ENCODE assay signal across 11 mouse cellular contexts in the genomic region with DNA sequence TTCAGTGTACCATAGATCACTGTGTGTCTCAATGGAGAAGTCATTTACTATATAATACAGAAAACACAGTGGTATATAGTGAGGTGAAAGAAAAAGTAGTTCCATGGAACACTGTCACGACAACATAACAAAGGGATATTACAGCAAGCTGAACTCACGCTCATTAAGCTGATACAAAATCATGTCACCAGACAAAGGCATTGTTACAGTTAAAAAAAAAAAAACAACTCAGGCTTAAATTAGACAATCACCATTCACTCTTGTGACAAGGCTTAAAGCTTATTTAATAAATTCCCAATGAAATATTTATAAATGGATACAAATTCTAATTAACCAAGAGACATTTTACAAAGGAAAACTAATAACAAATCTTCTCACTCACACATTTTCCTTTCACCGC.
"Had no signal": no experiment of that assay in that cellular context is flagged by ENCODE, and none has a peak within 500 bp of the region (broad histone marks: within the 10 kb centered on the region; RNA-seq: fewer than 3 reads in every experiment).

No protein-coding gene starts in this region.

- DNase-seq: right cerebral cortex, adult 18-20 months; right cerebral cortex, postnatal 14 days; right cerebral cortex, postnatal 25 days; right cerebral cortex, postnatal 4 days; spleen, adult 18-20 months; thymus, adult 18-20 months; thymus, adult 2 months; thymus, postnatal 14 days; thymus, postnatal 25 days; thymus, postnatal 36 days; thymus, postnatal 4 days had no signal
